Mouse (Mus musculus): ENCODE data around the gene Plb1. TPM values are rescaled to one million over a fixed set of nuclear protein-coding genes. Genes with fewer than 3 reads are reported as not detected.
A peak's percentile ranks its signal among the peaks of the same experiment; 100 is the strongest.

Gene Plb1
- polyA plus RNA-seq, 1 experiment from 2014 or later, result not detected

DNA sequence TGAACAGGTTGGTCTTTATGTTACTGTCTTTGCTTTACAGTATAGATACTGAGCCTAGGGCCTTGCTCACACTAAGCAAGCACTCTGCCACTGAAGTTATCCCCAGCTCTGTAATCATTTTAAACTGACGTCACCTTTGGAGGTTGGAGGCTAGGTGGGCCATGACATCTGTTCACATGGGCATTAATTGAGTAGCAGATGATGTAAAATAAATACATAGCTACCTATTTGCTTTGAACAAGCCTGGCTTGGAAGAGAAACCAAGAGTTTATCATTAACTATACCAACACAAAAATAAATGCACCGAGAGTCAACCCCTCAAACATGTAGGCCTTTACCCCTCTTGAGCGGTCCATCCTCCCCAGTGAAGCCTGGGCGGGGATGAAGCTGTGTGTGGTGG is 76.1 kb downstream of the Plb1 start:
- Histone ChIP-seq H3K9ac (replicated peaks) (no peak overlapping the region), H3K36me3 (no peaks in the 10 kb centered on the region), H3K4me2 (no peak overlapping the region), H3K27me3 (replicated peaks) (no peaks in the 10 kb centered on the region), H3K27ac (replicated peaks) (no peak overlapping the region), H3K4me1 (peaks cover under 1% of the 10 kb centered on the region; the same call in 1 of the 2 replicates), H3K9me3 (replicated peaks) (no peaks in the 10 kb centered on the region), H3K4me3 (replicated peaks) (no peak overlapping the region)
- 92% methylated on average over 4 of the region's 4 CpGs for WGBS
- no peak for ATAC-seq (ENCODE audit: low FRiP score)

DNA sequence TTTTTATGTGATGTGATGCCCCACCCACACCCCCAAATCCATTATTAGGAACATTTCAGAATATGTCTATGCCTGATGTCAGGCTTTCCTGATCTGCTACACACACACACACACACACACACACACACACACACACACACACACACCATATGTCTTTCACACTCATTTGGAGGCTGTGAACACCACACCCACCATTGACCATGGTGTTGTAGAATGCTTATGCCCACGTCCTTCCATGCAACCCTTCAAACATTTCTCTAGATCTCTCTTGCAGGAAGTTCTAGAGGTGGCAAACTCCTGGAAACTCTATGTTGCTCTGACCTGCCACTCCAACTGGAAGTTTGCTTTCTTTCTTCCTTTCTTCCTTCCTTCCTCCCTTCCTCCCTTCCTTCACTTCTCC is 77.2 kb downstream of the Plb1 start:
- Histone ChIP-seq H3K4me2 (no peak overlapping the region), H3K36me3 (no peaks in the 10 kb centered on the region), H3K27me3 (replicated peaks) (no peaks in the 10 kb centered on the region), H3K27ac (replicated peaks) (no peak overlapping the region), H3K4me3 (replicated peaks) (no peak overlapping the region), H3K9me3 (replicated peaks) (no peaks in the 10 kb centered on the region), H3K9ac (replicated peaks) (no peak overlapping the region), H3K4me1 (no peaks in the 10 kb centered on the region)
- no peak for ATAC-seq (ENCODE audit: low FRiP score)
- 81% methylated on average over 1 of the region's 1 CpGs for WGBS

DNA sequence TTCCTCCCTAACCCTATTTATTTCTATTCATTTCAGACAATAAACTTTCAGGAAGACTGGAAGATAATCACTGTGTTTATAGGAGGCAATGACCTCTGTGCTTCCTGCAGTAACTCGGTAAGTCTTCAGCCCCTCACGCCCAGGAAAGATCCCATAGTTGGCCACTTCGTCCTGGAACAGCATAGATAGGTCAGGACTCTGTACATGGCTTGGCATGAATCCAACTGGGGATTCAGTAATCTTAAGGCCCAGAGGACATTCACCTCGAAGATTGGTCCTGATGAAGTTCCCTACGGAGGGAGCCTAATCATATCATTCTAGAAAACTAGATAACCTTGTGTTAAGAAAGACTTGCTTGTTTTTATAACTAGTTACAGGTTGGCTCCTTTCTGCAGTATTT is 78.3 kb downstream of the Plb1 start:
- Histone ChIP-seq H3K36me3 (no peaks in the 10 kb centered on the region), H3K4me3 (replicated peaks) (no peak overlapping the region), H3K27me3 (replicated peaks) (no peaks in the 10 kb centered on the region), H3K4me2 (no peak overlapping the region), H3K9me3 (replicated peaks) (no peaks in the 10 kb centered on the region), H3K4me1 (no peaks in the 10 kb centered on the region), H3K9ac (replicated peaks) (no peak overlapping the region), H3K27ac (replicated peaks) (no peak overlapping the region)
- WGBS, result 84% methylated on average over 5 of the region's 5 CpGs
- no peak for ATAC-seq (ENCODE audit: low FRiP score)

DNA sequence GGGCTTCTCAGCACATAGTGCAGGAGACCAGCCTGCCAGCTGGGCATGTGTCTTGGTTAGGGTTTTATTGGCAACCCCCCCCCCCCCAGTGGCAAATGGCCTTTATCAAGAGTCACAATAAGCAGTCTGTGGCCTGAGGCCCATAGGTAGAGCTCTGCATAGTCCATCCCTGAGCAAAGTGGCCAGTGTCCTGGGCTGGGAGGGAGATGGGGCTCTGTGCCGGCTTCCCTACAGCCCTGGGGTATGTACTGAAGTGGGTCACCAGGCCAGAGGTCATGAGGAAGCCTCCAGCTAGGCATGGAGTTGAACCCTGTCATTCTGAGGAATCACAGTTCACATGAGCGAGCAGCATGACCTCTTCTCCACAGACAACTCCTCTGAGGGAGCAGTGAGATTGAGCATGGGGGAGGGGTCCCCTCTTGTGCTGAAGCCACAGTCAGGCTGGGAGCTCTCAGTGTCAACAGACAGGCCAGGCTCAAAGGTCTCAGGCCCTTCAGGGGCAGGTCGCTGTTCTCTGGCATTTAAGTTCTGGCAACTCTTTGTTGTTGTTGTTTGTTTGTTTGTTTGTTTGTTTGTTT is 79.2 kb downstream of the Plb1 start:
- WGBS, result 70% methylated on average over 3 of the region's 3 CpGs
- H3K27me3 ChIP-seq (replicated peaks), result no peaks in the 10 kb centered on the region
- ATAC-seq (ENCODE audit: low FRiP score), result no peak

DNA sequence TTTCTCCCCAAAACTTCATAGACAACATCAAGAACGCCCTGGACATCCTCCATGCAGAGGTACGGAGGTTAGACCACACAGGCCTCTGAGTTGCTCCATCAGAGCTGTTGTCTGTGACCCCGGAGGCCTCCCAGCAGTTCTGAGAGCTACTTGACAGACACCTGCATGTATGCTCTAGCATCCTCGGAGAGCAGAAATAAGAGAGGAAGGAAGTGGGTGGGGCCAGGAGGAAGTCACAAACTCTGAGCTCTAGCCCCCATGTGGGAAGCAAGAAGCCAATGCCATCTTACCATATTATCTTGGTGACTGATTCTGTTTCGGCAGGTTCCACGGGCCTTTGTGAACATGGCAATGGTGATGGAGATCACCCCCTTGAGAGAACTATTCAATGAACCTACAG is 81.2 kb downstream of the Plb1 start:
- no peaks in the 10 kb centered on the region for H3K4me1 ChIP-seq
- no peak overlapping the region for H3K4me3 ChIP-seq (replicated peaks)
- ATAC-seq (ENCODE audit: low FRiP score), result no peak
- H3K9ac ChIP-seq (replicated peaks), result no peak overlapping the region
- no peak overlapping the region for H3K27ac ChIP-seq (replicated peaks)
- no peak overlapping the region for H3K4me2 ChIP-seq
- H3K9me3 ChIP-seq (replicated peaks), result no peaks in the 10 kb centered on the region
- H3K36me3 ChIP-seq, result no peaks in the 10 kb centered on the region
- 82% methylated on average over 6 of the region's 6 CpGs for WGBS
- no peaks in the 10 kb centered on the region for H3K27me3 ChIP-seq (replicated peaks)

More for the DNA sequence above, 79.2 kb downstream of the Plb1 start:
- Histone ChIP-seq H3K9ac (replicated peaks) (no peak overlapping the region), H3K36me3 (no peaks in the 10 kb centered on the region), H3K4me1 (no peaks in the 10 kb centered on the region), H3K4me2 (no peak overlapping the region), H3K9me3 (replicated peaks) (no peaks in the 10 kb centered on the region), H3K4me3 (replicated peaks) (no peak overlapping the region), H3K27ac (replicated peaks) (no peak overlapping the region)

DNA sequence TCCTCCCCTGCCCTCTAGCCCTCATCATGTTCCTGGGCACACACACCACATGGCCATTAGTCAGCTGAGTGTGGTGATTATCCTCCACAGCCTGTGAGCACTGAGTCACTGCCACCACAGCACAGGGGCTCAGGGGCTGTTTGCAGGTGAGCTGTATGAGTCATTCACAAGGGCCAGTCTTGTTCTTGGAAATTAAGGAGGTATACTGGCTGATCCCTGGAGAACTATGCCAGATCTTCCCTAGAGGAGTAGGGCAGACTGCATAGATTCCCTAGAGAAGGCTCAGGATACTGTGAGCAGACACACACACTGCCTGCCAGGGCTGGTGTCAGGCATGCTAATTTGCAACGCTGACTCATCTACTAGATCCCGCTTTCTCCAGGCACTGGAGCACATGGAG is 82.2 kb downstream of the Plb1 start:
- H3K36me3 ChIP-seq, result no peaks in the 10 kb centered on the region
- no peaks in the 10 kb centered on the region for H3K27me3 ChIP-seq (replicated peaks)
- no peak overlapping the region for H3K4me2 ChIP-seq
- H3K9ac ChIP-seq (replicated peaks), result no peak overlapping the region
- H3K4me1 ChIP-seq, result no peaks in the 10 kb centered on the region
- no peak for ATAC-seq (ENCODE audit: low FRiP score)
- no peak overlapping the region for H3K27ac ChIP-seq (replicated peaks)
- no peak overlapping the region for H3K4me3 ChIP-seq (replicated peaks)
- no peaks in the 10 kb centered on the region for H3K9me3 ChIP-seq (replicated peaks)
- WGBS, result 70% methylated on average over 2 of the region's 2 CpGs

DNA sequence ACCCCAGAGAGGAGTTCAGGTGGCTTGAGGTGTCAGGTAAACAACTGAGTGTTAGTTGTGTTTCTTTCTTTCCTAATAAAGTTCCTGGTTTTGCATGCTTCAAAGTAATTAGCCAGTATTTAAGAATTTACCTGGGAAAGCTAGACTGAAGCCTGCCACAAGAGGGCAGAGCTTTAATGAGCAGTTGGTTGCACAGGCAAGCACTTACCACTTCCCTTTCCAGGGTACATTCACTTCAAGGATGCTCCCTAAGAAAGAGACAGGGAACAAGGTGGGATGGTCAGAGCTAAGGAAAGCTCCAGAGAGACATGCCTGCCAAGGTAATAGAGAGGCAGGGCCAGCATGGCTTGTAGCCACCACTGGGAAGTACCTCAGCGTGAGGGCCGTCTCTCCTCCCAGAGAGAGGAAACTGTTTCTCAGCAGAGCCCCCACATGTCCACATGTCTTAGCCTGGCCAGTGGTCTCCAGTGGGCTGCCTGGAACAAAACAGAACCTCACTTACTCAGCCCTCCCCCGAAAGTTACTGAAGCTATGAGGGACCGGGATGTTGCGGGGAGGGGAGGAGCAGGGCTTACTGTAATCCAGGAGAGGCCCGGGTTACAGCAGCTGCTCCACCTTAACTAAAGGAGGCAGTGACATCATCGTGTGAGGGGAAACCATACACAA is 89.8 kb downstream of the Plb1 start:
- ATAC-seq (ENCODE audit: low FRiP score), result peak; percentile 41; the same call in 1 of the 2 replicates

DNA sequence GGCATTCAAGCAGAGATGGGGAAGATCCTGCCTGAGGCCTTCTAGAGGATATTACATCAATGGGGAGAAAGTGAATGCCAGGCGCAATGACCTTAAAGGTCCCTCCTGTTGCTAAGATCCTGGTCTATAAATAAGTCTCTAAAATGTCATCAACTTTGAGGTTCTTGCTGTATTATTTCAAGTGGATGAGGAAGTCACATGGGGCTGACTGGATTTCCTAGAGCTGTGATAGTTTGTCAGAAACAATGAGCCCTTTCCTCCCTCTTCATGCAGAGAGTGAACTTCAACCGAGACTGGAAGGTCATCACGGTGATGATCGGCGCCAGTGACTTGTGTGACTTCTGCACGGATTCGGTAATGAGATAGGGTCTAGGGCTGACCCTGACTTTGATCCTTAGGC is 95.6 kb downstream of the Plb1 start:
- Histone ChIP-seq H3K36me3 (no peaks in the 10 kb centered on the region), H3K9ac (replicated peaks) (no peak overlapping the region), H3K4me2 (no peak overlapping the region), H3K4me3 (replicated peaks) (no peak overlapping the region), H3K4me1 (no peaks in the 10 kb centered on the region), H3K27me3 (replicated peaks) (no peaks in the 10 kb centered on the region), H3K27ac (replicated peaks) (no peak overlapping the region), H3K9me3 (replicated peaks) (no peaks in the 10 kb centered on the region)
- 85% methylated on average over 7 of the region's 7 CpGs for WGBS
- ATAC-seq (ENCODE audit: low FRiP score), result no peak

More for the DNA sequence above, 89.8 kb downstream of the Plb1 start:
- Histone ChIP-seq H3K9ac (replicated peaks) (no peak overlapping the region), H3K9me3 (replicated peaks) (no peaks in the 10 kb centered on the region), H3K4me3 (replicated peaks) (no peak overlapping the region), H3K4me2 (no peak overlapping the region), H3K27ac (replicated peaks) (no peak overlapping the region), H3K27me3 (replicated peaks) (no peaks in the 10 kb centered on the region), H3K36me3 (no peaks in the 10 kb centered on the region), H3K4me1 (0 out of 2 replicates have a peak, but pooled peaks cover 4% of the 10 kb centered on the region)
- WGBS, result 50% methylated on average over 7 of the region's 7 CpGs

DNA sequence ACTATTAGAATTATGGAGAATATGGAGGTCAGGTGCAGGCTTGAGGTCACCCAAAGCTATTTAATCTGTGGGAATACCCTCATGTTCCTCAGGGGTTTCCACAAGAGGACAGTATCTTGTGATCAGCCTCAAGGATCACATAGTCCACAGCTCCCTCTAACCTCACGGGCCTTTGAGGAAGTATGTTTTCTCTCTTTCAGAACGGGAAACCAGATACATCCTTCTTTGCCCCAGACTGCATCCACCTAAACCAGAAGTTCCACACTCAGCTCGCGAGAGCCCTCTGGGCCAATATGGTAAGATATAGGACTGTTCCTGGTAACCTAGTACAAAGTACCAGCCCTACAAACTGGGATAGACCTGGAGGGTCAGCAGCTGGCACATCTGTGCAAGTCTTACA is 100.1 kb downstream of the Plb1 start:
- Histone ChIP-seq H3K9me3 (replicated peaks) (no peaks in the 10 kb centered on the region), H3K4me1 (peaks cover 8% of the 10 kb centered on the region), H3K4me2 (no peak overlapping the region), H3K27me3 (replicated peaks) (no peaks in the 10 kb centered on the region), H3K9ac (replicated peaks) (no peak overlapping the region), H3K36me3 (no peaks in the 10 kb centered on the region), H3K4me3 (replicated peaks) (no peak overlapping the region), H3K27ac (replicated peaks) (no peak overlapping the region)
- no peak for ATAC-seq (ENCODE audit: low FRiP score)
- 91% methylated on average over 4 of the region's 4 CpGs for WGBS

DNA sequence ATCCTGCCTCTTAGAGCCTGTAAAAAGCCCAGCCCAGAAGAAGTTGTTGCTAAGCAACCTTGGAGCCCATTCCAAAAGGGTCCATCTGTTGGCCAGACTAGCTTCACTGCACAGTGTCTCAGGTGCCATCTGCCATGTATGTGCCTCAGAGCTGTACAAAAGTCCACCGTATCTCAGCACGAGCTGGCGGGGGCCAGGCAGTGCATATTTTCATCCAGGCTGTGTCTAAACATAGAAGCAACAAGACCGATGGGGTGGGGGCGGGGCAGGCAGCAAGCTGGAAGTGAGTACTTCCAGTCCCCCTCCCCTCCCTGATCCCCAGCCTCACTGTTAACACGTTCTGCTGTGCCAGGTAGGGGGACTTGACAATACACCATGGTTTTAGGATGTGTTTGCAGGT is 102.7 kb downstream of the Plb1 start:
- Histone ChIP-seq H3K4me3 (replicated peaks) (no peak overlapping the region), H3K9me3 (replicated peaks) (no peaks in the 10 kb centered on the region), H3K4me2 (no peak overlapping the region), H3K27me3 (replicated peaks) (no peaks in the 10 kb centered on the region), H3K27ac (replicated peaks) (peak overlapping the region; percentile 42; the same call in 1 of the 2 replicates), H3K4me1 (peaks cover 8% of the 10 kb centered on the region), H3K9ac (replicated peaks) (no peak overlapping the region), H3K36me3 (no peaks in the 10 kb centered on the region)
- ATAC-seq (ENCODE audit: low FRiP score), result peak; percentile 68
- WGBS, result 31% methylated on average over 6 of the region's 6 CpGs

DNA sequence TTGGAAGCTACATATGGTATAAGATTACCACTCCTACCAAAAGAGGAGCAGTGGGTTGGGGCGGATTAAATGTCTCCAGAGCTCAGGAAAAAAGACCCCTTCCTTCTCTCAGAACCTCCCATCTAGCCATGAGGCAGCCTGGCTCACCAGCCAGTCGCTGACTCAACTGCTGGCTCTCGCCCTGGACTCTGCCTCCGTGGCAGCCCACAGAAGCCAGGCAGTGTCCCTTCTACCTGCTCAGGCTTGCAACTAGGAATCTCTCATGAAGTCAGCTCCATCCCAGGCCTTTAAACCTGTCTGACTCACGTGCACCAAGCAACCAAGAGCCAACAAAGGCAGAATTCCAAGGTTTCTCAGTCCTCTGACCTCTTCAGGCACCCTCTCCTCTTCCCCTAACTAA is 103.6 kb downstream of the Plb1 start:
- Histone ChIP-seq H3K4me2 (no peak overlapping the region), H3K9ac (replicated peaks) (no peak overlapping the region), H3K4me3 (replicated peaks) (no peak overlapping the region), H3K4me1 (peaks cover 8% of the 10 kb centered on the region), H3K27ac (replicated peaks) (no peak overlapping the region), H3K9me3 (replicated peaks) (no peaks in the 10 kb centered on the region), H3K36me3 (no peaks in the 10 kb centered on the region), H3K27me3 (replicated peaks) (no peaks in the 10 kb centered on the region)
- no peak for ATAC-seq (ENCODE audit: low FRiP score)
- WGBS, result 82% methylated on average over 5 of the region's 5 CpGs

DNA sequence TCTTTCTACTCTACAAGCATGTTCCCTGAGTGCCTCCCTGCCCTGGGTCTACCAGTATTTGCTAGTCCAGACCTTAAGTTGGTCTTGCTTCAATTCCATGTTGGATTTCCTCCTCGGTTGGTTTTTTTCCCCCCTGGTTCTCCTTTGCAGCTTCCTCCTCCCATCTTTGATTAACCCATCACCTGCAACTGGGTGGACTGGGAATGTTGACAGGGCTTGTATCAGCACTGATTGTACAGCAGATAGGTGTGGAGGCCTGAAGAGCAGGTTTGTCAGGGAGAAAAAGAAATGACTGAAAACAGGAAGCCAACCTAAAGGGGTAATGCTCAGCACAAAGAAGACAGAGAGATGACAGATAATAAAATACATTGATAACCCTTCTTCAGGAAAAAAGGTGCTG is 104.8 kb downstream of the Plb1 start:
- 86% methylated on average over 1 of the region's 1 CpGs for WGBS

More for the DNA sequence above, 104.8 kb downstream of the Plb1 start:
- Histone ChIP-seq H3K36me3 (no peaks in the 10 kb centered on the region), H3K27me3 (replicated peaks) (no peaks in the 10 kb centered on the region), H3K27ac (replicated peaks) (no peak overlapping the region), H3K4me3 (replicated peaks) (no peak overlapping the region), H3K9ac (replicated peaks) (no peak overlapping the region), H3K4me2 (no peak overlapping the region), H3K4me1 (peaks cover 8% of the 10 kb centered on the region), H3K9me3 (replicated peaks) (no peaks in the 10 kb centered on the region)
- no peak for ATAC-seq (ENCODE audit: low FRiP score)
